ENCODE assay signal across 7 mouse cellular contexts in genomic region chr13:68605689-68606126, GRCm38 (mm10). TPM values are rescaled to one million over a fixed set of nuclear protein-coding genes. Genes with fewer than 3 reads are reported as not detected.
DNase-seq lines count a peak whose midpoint lies in the region; ATAC-seq and TF ChIP-seq lines count a peak whose summit lies in the region.

No protein-coding gene starts in this region.

- peak overlapping the region; percentile 41 for H3K4me2 ChIP-seq in forebrain, postnatal 0 days (ENCODE audit: low read depth)
- H3K4me2 ChIP-seq in intestine, embryonic 14.5 days (ENCODE audit: low read length) = peak overlapping the region; percentile 44
- H3K4me2 ChIP-seq in liver, embryonic 14.5 days (ENCODE audit: low read depth) = peak overlapping the region; percentile 8
- H3K4me2 ChIP-seq in neural tube, embryonic 12.5 days (replicated peaks) = peak overlapping the region; percentile 55

- no peak overlapping the region for H3K27ac ChIP-seq in brown adipose tissue, adult 24 weeks (replicated peaks; ENCODE audit: low read depth, low read length)
- no peak overlapping the region for H3K27ac ChIP-seq in forebrain, postnatal 0 days (ENCODE audit: low read depth, low read length)
- H3K27ac ChIP-seq in intestine, embryonic 14.5 days (ENCODE audit: low read depth) = no peak overlapping the region
- no peak overlapping the region for H3K27ac ChIP-seq in liver, embryonic 14.5 days
- no peak overlapping the region for H3K27ac ChIP-seq in neural tube, embryonic 12.5 days

- WGBS in forebrain, postnatal 0 days = 3% methylated on average over 11 of the region's 11 CpGs
- 7% methylated on average over 10 of the region's 11 CpGs for WGBS in intestine, embryonic 14.5 days
- 2% methylated on average over 10 of the region's 11 CpGs for WGBS in liver, embryonic 14.5 days (ENCODE audit: insufficient replicate concordance)
- WGBS in neural tube, embryonic 12.5 days = 8% methylated on average over 11 of the region's 11 CpGs

- H3K4me3 ChIP-seq in brown adipose tissue, adult 24 weeks (ENCODE audit: insufficient read depth, low read depth, low read length) = peak overlapping the region; percentile 46
- peak overlapping the region; percentile 18 for H3K4me3 ChIP-seq in forebrain, postnatal 0 days (ENCODE audit: low read depth, low read length)
- H3K4me3 ChIP-seq in intestine, embryonic 14.5 days (ENCODE audit: low read depth, low read length) = peak overlapping the region; percentile 20
- H3K4me3 ChIP-seq in liver, embryonic 14.5 days (ENCODE audit: insufficient read depth in 1 of 2, low read depth in 2 of 2, low read length in 2 of 2) = peak overlapping the region in 1 of 2 experiments; percentile 15; a peak in 1 of 4 replicates
- H3K4me3 ChIP-seq in neural tube, embryonic 12.5 days = peak overlapping the region; percentile 13

- H3K9ac ChIP-seq in forebrain, postnatal 0 days = no peak overlapping the region
- H3K9ac ChIP-seq in intestine, embryonic 14.5 days (ENCODE audit: low read length) = peak overlapping the region; percentile 30; the same call in 1 of the 2 replicates
- H3K9ac ChIP-seq in liver, embryonic 14.5 days (replicated peaks) = no peak overlapping the region
- no peak overlapping the region for H3K9ac ChIP-seq in neural tube, embryonic 12.5 days

- H3K27me3 ChIP-seq in forebrain, postnatal 0 days (ENCODE audit: insufficient read depth, low read length) = no peaks in the 10 kb centered on the region
- no peaks in the 10 kb centered on the region for H3K27me3 ChIP-seq in intestine, embryonic 14.5 days (replicated peaks; ENCODE audit: control insufficient read depth, insufficient read depth, low read length)
- no peaks in the 10 kb centered on the region for H3K27me3 ChIP-seq in liver, embryonic 14.5 days (ENCODE audit: control insufficient read depth, insufficient read depth, low read length)
- H3K27me3 ChIP-seq in neural tube, embryonic 12.5 days (replicated peaks) = no peaks in the 10 kb centered on the region

- TF ChIP-seq CTCF in forebrain, postnatal 0 days (IDR thresholded peaks at IDR 0.05; ENCODE audit: low read depth) = no peak; the same call in 1 of the 2 replicates
- TF ChIP-seq CTCF in liver, embryonic 14.5 days (IDR thresholded peaks at IDR 0.05; ENCODE audit: low read depth) = 0 out of 2 replicates have a peak, but pooled peaks have one; percentile 6

- DNase-seq in R1 (ENCODE audit: low read depth, low spot score) = peak; percentile 86
- peak; percentile 68 for DNase-seq in forebrain, postnatal 0 days
- peak; percentile 58 for DNase-seq in intestine, embryonic 14.5 days (ENCODE audit: low spot score)
- no peak for DNase-seq in liver, embryonic 14.5 days (ENCODE audit: low read depth in 3 of 3, low spot score in 3 of 3)
- no peak for DNase-seq in layer of hippocampus, adult 9-11 months

- TF ChIP-seq EP300 in liver, embryonic 14.5 days (IDR thresholded peaks at IDR 0.05; ENCODE audit: low read depth) = no peak

- no peaks in the 10 kb centered on the region for H3K4me1 ChIP-seq in brown adipose tissue, adult 24 weeks (ENCODE audit: control insufficient read depth, insufficient read depth, insufficient read length, low read length)
- H3K4me1 ChIP-seq in forebrain, postnatal 0 days (ENCODE audit: insufficient read depth) = peaks cover 6% of the 10 kb centered on the region; the same call in 1 of the 2 replicates
- no peaks in the 10 kb centered on the region for H3K4me1 ChIP-seq in intestine, embryonic 14.5 days (replicated peaks; ENCODE audit: control insufficient read depth, insufficient read depth, low read length)
- H3K4me1 ChIP-seq in liver, embryonic 14.5 days (replicated peaks; ENCODE audit: control insufficient read depth in 2 of 2, insufficient read depth in 2 of 2, low read length in 1 of 2) = no peaks in the 10 kb centered on the region
- peaks cover 6% of the 10 kb centered on the region; the same call in 1 of the 2 replicates for H3K4me1 ChIP-seq in neural tube, embryonic 12.5 days

- H3K9me3 ChIP-seq in forebrain, postnatal 0 days (ENCODE audit: low read length) = no peaks in the 10 kb centered on the region
- no peaks in the 10 kb centered on the region for H3K9me3 ChIP-seq in intestine, embryonic 14.5 days (ENCODE audit: control insufficient read depth, low read length)
- no peaks in the 10 kb centered on the region for H3K9me3 ChIP-seq in liver, embryonic 14.5 days (ENCODE audit: control insufficient read depth, low read length)
- H3K9me3 ChIP-seq in neural tube, embryonic 12.5 days = no peaks in the 10 kb centered on the region

- H3K36me3 ChIP-seq in forebrain, postnatal 0 days (ENCODE audit: insufficient read depth) = no peaks in the 10 kb centered on the region
- H3K36me3 ChIP-seq in intestine, embryonic 14.5 days (ENCODE audit: control insufficient read depth, insufficient read depth, low read length) = no peaks in the 10 kb centered on the region
- no peaks in the 10 kb centered on the region for H3K36me3 ChIP-seq in liver, embryonic 14.5 days (replicated peaks; ENCODE audit: control insufficient read depth, insufficient read depth, low read depth)
- no peaks in the 10 kb centered on the region for H3K36me3 ChIP-seq in neural tube, embryonic 12.5 days

- ATAC-seq in forebrain, postnatal 0 days = peak; percentile 74
- peak; percentile 80 for ATAC-seq in intestine, embryonic 14.5 days (replicated peaks; ENCODE audit: low FRiP score, low TSS enrichment, low read depth)
- peak; percentile 74; the same call in 1 of the 2 replicates for ATAC-seq in liver, embryonic 14.5 days (ENCODE audit: insufficient read depth)
- peak; percentile 82 for ATAC-seq in neural tube, embryonic 12.5 days (ENCODE audit: low FRiP score, low read depth)

RNA-seq across cellular contexts. Expression of gene 1700001L19Rik, which starts 8.5 kb away (rescaled TPM):
- polyA plus RNA-seq in brown adipose tissue, adult 24 weeks (2012; ENCODE audit: insufficient read depth, insufficient read length, missing spikeins) = not detected in 2 replicates
- total RNA-seq in forebrain, postnatal 0 days (2014; rRNA removed) = 9.4 and 17.5 TPM in 2 replicates
- 13.6 and 16.5 TPM in 2 replicates for polyA plus RNA-seq in forebrain, postnatal 0 days (2015; fragmentation: Nextera tagmentation; extraction: Ambion mirVana)
- polyA plus RNA-seq in intestine, embryonic 14.5 days (2014; fragmentation: Nextera tagmentation; extraction: Ambion mirVana) = 0.32 and 0.50 TPM in 2 replicates
- polyA plus RNA-seq in liver, embryonic 14.5 days (2012; rRNA removed) = not detected in 2 replicates
- polyA plus RNA-seq in liver, embryonic 14.5 days (2014; fragmentation: Nextera tagmentation; extraction: Ambion mirVana) = not detected in 2 replicates
- polyA plus RNA-seq in neural tube, embryonic 12.5 days (2016; fragmentation: Nextera tagmentation; extraction: Ambion mirVana) = 1.6 and 1.8 TPM in 2 replicates

RNA-seq across cellular contexts. Expression of gene Fastkd3, which starts 23.7 kb away (rescaled TPM):
- polyA plus RNA-seq in brown adipose tissue, adult 24 weeks (2012; ENCODE audit: insufficient read depth, insufficient read length, missing spikeins) = 4.8 and 17.8 TPM in 2 replicates
- 7.9 and 12.3 TPM in 2 replicates for total RNA-seq in forebrain, postnatal 0 days (2014; rRNA removed)
- 19.5 and 21.3 TPM in 2 replicates for polyA plus RNA-seq in forebrain, postnatal 0 days (2015; fragmentation: Nextera tagmentation; extraction: Ambion mirVana)
- 34.8 and 37.3 TPM in 2 replicates for polyA plus RNA-seq in intestine, embryonic 14.5 days (2014; fragmentation: Nextera tagmentation; extraction: Ambion mirVana)
- 5.7 and 7.3 TPM in 2 replicates for polyA plus RNA-seq in liver, embryonic 14.5 days (2012; rRNA removed)
- 13.6 and 16.6 TPM in 2 replicates for polyA plus RNA-seq in liver, embryonic 14.5 days (2014; fragmentation: Nextera tagmentation; extraction: Ambion mirVana)
- 27.5 and 29.2 TPM in 2 replicates for polyA plus RNA-seq in neural tube, embryonic 12.5 days (2016; fragmentation: Nextera tagmentation; extraction: Ambion mirVana)

RNA-seq across cellular contexts. Expression of gene Mtrr, which starts 23.8 kb away (rescaled TPM):
- 6.1 and 6.6 TPM in 2 replicates for polyA plus RNA-seq in brown adipose tissue, adult 24 weeks (2012; ENCODE audit: insufficient read depth, insufficient read length, missing spikeins)
- total RNA-seq in forebrain, postnatal 0 days (2014; rRNA removed) = 13.7 and 15.1 TPM in 2 replicates
- polyA plus RNA-seq in forebrain, postnatal 0 days (2015; fragmentation: Nextera tagmentation; extraction: Ambion mirVana) = 6.1 and 9.9 TPM in 2 replicates
- polyA plus RNA-seq in intestine, embryonic 14.5 days (2014; fragmentation: Nextera tagmentation; extraction: Ambion mirVana) = 19.1 and 19.2 TPM in 2 replicates
- polyA plus RNA-seq in liver, embryonic 14.5 days (2012; rRNA removed) = 6.1 and 7.8 TPM in 2 replicates
- 8.1 and 9.8 TPM in 2 replicates for polyA plus RNA-seq in liver, embryonic 14.5 days (2014; fragmentation: Nextera tagmentation; extraction: Ambion mirVana)
- polyA plus RNA-seq in neural tube, embryonic 12.5 days (2016; fragmentation: Nextera tagmentation; extraction: Ambion mirVana) = 15.5 and 16.5 TPM in 2 replicates

Comparison
In these comparisons a context has a peak if more than half of its experiments do, and no peak if none do; other contexts are left out.
1. DNase-seq: peak in R1 (single experiment), forebrain, postnatal 0 days (single experiment) and intestine, embryonic 14.5 days (single experiment); none in liver, embryonic 14.5 days (0 of 3) and layer of hippocampus, adult 9-11 months (single experiment).
2. Peak in every context shown above with its lines, with median percentiles within 50 percentile points of each other: ATAC-seq and H3K4me2 ChIP-seq.